Comparison of ENCODE assay signal across 7 mouse cellular contexts in genomic region chr1:120073519-120074306, GRCm38 (mm10). TPM values are rescaled to one million over a fixed set of nuclear protein-coding genes. Genes with fewer than 3 reads are reported as not detected.
DNase-seq lines count a peak whose midpoint lies in the region; ATAC-seq and TF ChIP-seq lines count a peak whose summit lies in the region.

Tmem37 (minus strand) TSS chr1:120074074.

- no peak within 1 kb of the TSS for H3K27ac ChIP-seq in lung, embryonic 16.5 days (ENCODE audit: low read length)

- peaks cover 83% of the 10 kb centered on the region for H3K4me1 ChIP-seq in E14TG2a.4 (replicated peaks; ENCODE audit: low read depth, low read length)
- H3K4me1 ChIP-seq in lung, embryonic 16.5 days (replicated peaks; ENCODE audit: control insufficient read depth, insufficient read depth, low read length): peaks cover 16% of the 10 kb centered on the region

- H3K9ac ChIP-seq in lung, embryonic 16.5 days (ENCODE audit: low read length): peak within 1 kb of the TSS; percentile 63

- peak; percentile 45 for ATAC-seq in activated CD4-positive, CD25-positive, alpha-beta regulatory T cell, adult 4 months
- ATAC-seq in lung, embryonic 16.5 days (ENCODE audit: low read depth): peak; percentile 84

- no peaks in the 10 kb centered on the region for H3K36me3 ChIP-seq in E14TG2a.4 (ENCODE audit: insufficient read depth, low read length)
- no peaks in the 10 kb centered on the region for H3K36me3 ChIP-seq in lung, embryonic 16.5 days (ENCODE audit: control insufficient read depth, insufficient read depth, low read length)

- WGBS in lung, embryonic 16.5 days: 2% methylated on average over 40 of the region's 40 CpGs

- no peaks in the 10 kb centered on the region for H3K9me3 ChIP-seq in E14TG2a.4 (ENCODE audit: low read length)
- no peaks in the 10 kb centered on the region for H3K9me3 ChIP-seq in lung, embryonic 16.5 days (ENCODE audit: control insufficient read depth, low read length)

- H3K4me2 ChIP-seq in lung, embryonic 16.5 days (ENCODE audit: low read depth, low read length): peak within 1 kb of the TSS; percentile 81

- TF ChIP-seq CTCF in E14TG2a.4 (conservative IDR thresholded peaks at IDR 0.05; ENCODE audit: low read length): no peak

- DNase-seq in embryo, embryonic 9.5 days (ENCODE audit: extremely low spot score): peak; percentile 88
- peak; percentile 64 to 66 for DNase-seq in heart, adult 9 months (ENCODE audit: low spot score in 2 of 2)
- peak; percentile 93 to 96 for DNase-seq in kidney, adult 8-10 months
- peak; percentile 63 for DNase-seq in ovary, adult 18-20 months (ENCODE audit: low spot score)

- peak within 1 kb of the TSS; percentile 68 for H3K4me3 ChIP-seq in E14TG2a.4 (replicated peaks; ENCODE audit: low read length)
- H3K4me3 ChIP-seq in lung, embryonic 16.5 days (ENCODE audit: low read length): peak within 1 kb of the TSS; percentile 45

- H3K27me3 ChIP-seq in E14TG2a.4 (ENCODE audit: insufficient read depth, low read length): peaks cover 22% of the 10 kb centered on the region
- no peaks in the 10 kb centered on the region for H3K27me3 ChIP-seq in lung, embryonic 16.5 days (ENCODE audit: control insufficient read depth, insufficient read depth, low read depth, low read length)

RNA-seq across cellular contexts. Expression of gene Tmem37, which starts in this region (rescaled TPM):
- polyA plus RNA-seq in activated CD4-positive, CD25-positive, alpha-beta regulatory T cell, adult 4 months (2017; shearing (Covaris generic)): 1 to 10 TPM; 1.4 to 2.5 TPM
- polyA plus RNA-seq in lung, embryonic 16.5 days (2015; fragmentation: Nextera tagmentation; extraction: Ambion mirVana): 11.4 and 13.6 TPM in 2 replicates
